Mouse (Mus musculus) myocyte (in vitro differentiated cells): ENCODE measurements around the gene Ak1. TPM values are rescaled to one million over a fixed set of nuclear protein-coding genes. Genes with fewer than 3 reads are reported as not detected.

ENCODE experiments used
- H3K27me3 ChIP-seq: one replicate; pipeline ENCODE4 v1.6.1; 2011; ENCODE audit not compliant: control insufficient read depth, insufficient read depth, insufficient read length
- H3K36me3 ChIP-seq: one replicate; pipeline ENCODE4 v1.6.1; 2011; ENCODE audit not compliant: control insufficient read depth, insufficient read depth
- H3K4me2 ChIP-seq: one replicate; pipeline ENCODE4 v1.6.1; 2011; ENCODE audit warnings: low read depth, control low read depth
- H3K4me3 ChIP-seq: one replicate; pipeline ENCODE4 v1.5.1; 2011; ENCODE audit warnings: mild to moderate bottlenecking, control low read depth, moderate library complexity
- H3K79me2 ChIP-seq: one replicate; pipeline ENCODE4 v1.6.1; 2011; ENCODE audit not compliant: control insufficient read depth, insufficient read depth
- H3ac ChIP-seq: one replicate; pipeline ENCODE4 v1.6.1; 2011; ENCODE audit not compliant: control insufficient read depth, insufficient read length
- CEBPB ChIP-seq: IDR thresholded peaks from 2 replicates; pipeline ENCODE4 v1.6.1; 2011; ENCODE audit warnings: mild to moderate bottlenecking, moderate library complexity; ENCODE audit not compliant: poor library complexity, insufficient read depth, severe bottlenecking
- E2F4 ChIP-seq: IDR thresholded peaks from one replicate; pipeline ENCODE4 v1.6.1; 2011; ENCODE audit warnings: mild to moderate bottlenecking, control low read depth, moderate library complexity; ENCODE audit not compliant: insufficient read depth
- MAX ChIP-seq: IDR thresholded peaks from one replicate; pipeline ENCODE4 v1.6.1; 2011; ENCODE audit warnings: low read depth, mild to moderate bottlenecking, control low read depth
- MYOD1 ChIP-seq, 3 experiments: IDR thresholded peaks; one replicate each; pipeline ENCODE4 v1.6.1; 2011; ENCODE audit warnings: control low read depth in 2 of 3, low read depth in 2 of 3, mild to moderate bottlenecking in 2 of 3, moderate library complexity in 1 of 3; ENCODE audit not compliant: insufficient read length in 2 of 3, control insufficient read depth in 1 of 3
- MYOG ChIP-seq, 3 experiments: IDR thresholded peaks; one replicate each; pipeline ENCODE4 v1.6.1; 2011; ENCODE audit warnings: control low read depth in 2 of 3, low read depth in 2 of 3, mild to moderate bottlenecking in 2 of 3; ENCODE audit not compliant: insufficient read length in 2 of 3, control insufficient read depth in 1 of 3, insufficient read depth in 1 of 3
- POLR2A ChIP-seq: IDR thresholded peaks from one replicate; pipeline ENCODE4 v1.6.1; 2011; ENCODE audit warnings: low read depth, mild to moderate bottlenecking, control low read depth, moderate library complexity; ENCODE audit not compliant: insufficient read length
- POLR2AphosphoS2 ChIP-seq: IDR thresholded peaks from one replicate; pipeline ENCODE4 v1.6.1; 2011; ENCODE audit warnings: low read depth, control low read depth; ENCODE audit not compliant: insufficient read length
- REST ChIP-seq: IDR thresholded peaks from one replicate; pipeline ENCODE4 v1.6.1; 2011; ENCODE audit warnings: mild to moderate bottlenecking, control low read depth, moderate library complexity; ENCODE audit not compliant: insufficient read depth, insufficient read length
- SRF ChIP-seq: IDR thresholded peaks from one replicate; pipeline ENCODE4 v1.6.1; 2011; ENCODE audit warnings: low read depth; ENCODE audit not compliant: control insufficient read depth, insufficient read length
- TCF12 ChIP-seq: IDR thresholded peaks from one replicate; pipeline ENCODE4 v1.6.1; 2011; ENCODE audit warnings: mild to moderate bottlenecking, control low read depth; ENCODE audit not compliant: poor library complexity, insufficient read depth, severe bottlenecking
- TCF3 ChIP-seq: IDR thresholded peaks from one replicate; pipeline ENCODE4 v1.6.1; 2011; ENCODE audit warnings: low read depth, control low read depth; ENCODE audit not compliant: insufficient read length
- USF1 ChIP-seq: IDR thresholded peaks from one replicate; pipeline ENCODE4 v1.6.1; 2011; ENCODE audit warnings: low read depth, mild to moderate bottlenecking, control low read depth, moderate library complexity
- polyA plus RNA-seq: library from polyadenylated mRNA; unstranded; fragments of >200 nt; fragmentation: generic; extraction: Trizol; gene quantifications from one replicate; pipeline ENCODE4 v1.2.1, GENCODE M21; 2012; ENCODE audit warnings: missing spikeins

Gene Ak1
- polyA plus RNA-seq, 1 experiment = 265 TPM

DNA sequence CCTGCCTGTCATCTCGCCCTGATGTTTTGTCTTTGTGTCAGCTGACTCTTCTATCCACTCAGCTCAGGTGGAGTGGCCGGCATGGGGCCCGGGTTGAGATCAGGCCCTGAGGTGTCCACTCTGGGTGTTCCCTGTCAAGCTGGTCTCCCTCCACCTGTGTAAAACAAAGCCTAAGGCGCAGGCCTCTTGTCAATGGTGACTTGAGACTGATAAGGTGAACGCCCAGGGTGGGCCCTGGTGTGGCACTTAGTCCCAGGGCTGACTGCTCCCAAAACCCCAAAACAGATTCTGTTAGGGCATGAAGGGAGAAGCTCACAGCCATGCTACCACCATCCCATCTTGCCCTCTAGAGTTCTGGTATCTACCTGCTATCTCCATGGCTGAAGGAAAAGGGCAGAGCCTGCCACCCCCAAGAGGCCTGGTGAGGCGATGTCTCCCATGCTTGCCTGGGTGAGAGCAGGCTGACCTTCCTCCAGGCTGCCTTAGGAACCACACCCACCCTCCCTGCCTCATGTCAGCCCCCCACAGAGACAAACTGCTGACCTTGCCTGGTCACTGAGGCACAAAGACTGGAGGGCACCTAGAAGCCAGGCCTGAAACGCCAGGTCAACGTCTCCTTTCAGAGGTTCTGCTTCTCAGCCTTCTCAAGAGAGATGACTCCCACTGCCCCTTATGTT lies 23.4 kb downstream of the Ak1 start:
- Histone ChIP-seq H3K79me2 (no peaks in the 10 kb centered on the region), H3K4me2 (no peak overlapping the region), H3K4me3 (no peak overlapping the region), H3K36me3 (no peaks in the 10 kb centered on the region), H3K27me3 (no peaks in the 10 kb centered on the region), H3ac (no peak overlapping the region)
- no peak for TF ChIP-seq POLR2A
- no peak for TF ChIP-seq USF1
- TF ChIP-seq E2F4 = no peak
- TF ChIP-seq SRF = no peak
- no peak for TF ChIP-seq MYOD1 (IDR thresholded peaks at IDR 0.05; ENCODE audit: control insufficient read depth in 1 of 3, insufficient read length in 2 of 3, low read depth in 2 of 3)
- no peak for TF ChIP-seq TCF12
- TF ChIP-seq MAX = no peak
- no peak for TF ChIP-seq CEBPB
- TF ChIP-seq MYOG (IDR thresholded peaks at IDR 0.05; ENCODE audit: control insufficient read depth in 1 of 3, insufficient read depth in 1 of 3, insufficient read length in 2 of 3, low read depth in 2 of 3) = no peak
- no peak for TF ChIP-seq POLR2AphosphoS2
- TF ChIP-seq TCF3 = no peak
- TF ChIP-seq REST = no peak

DNA sequence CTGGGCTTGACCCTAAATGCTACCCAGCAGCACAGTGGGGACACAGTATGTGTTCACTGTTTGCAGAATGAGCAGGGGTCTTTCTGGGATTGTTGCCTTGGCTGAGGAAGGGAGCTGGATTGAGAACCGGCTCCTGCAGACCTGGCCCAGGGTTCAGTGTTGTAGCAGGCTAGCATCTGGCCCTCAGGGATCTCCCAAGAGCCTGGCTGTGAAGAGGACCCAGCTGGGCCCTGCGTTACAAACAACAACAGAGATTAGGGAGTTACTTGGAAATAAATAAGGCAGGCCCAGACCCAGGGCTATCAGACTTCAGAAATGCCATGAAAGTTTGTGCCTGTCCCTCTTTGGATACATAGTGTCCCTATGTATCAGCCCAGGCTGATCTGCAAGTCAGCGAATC lies 24.1 kb downstream of the Ak1 start:
- Histone ChIP-seq H3ac (no peak overlapping the region), H3K4me2 (no peak overlapping the region), H3K27me3 (no peaks in the 10 kb centered on the region), H3K36me3 (no peaks in the 10 kb centered on the region), H3K79me2 (no peaks in the 10 kb centered on the region), H3K4me3 (no peak overlapping the region)
- TF ChIP-seq SRF (no peak), E2F4 (no peak), TCF12 (no peak), REST (no peak), POLR2A (no peak), POLR2AphosphoS2 (no peak), USF1 (no peak), TCF3 (no peak), MAX (no peak)

DNA sequence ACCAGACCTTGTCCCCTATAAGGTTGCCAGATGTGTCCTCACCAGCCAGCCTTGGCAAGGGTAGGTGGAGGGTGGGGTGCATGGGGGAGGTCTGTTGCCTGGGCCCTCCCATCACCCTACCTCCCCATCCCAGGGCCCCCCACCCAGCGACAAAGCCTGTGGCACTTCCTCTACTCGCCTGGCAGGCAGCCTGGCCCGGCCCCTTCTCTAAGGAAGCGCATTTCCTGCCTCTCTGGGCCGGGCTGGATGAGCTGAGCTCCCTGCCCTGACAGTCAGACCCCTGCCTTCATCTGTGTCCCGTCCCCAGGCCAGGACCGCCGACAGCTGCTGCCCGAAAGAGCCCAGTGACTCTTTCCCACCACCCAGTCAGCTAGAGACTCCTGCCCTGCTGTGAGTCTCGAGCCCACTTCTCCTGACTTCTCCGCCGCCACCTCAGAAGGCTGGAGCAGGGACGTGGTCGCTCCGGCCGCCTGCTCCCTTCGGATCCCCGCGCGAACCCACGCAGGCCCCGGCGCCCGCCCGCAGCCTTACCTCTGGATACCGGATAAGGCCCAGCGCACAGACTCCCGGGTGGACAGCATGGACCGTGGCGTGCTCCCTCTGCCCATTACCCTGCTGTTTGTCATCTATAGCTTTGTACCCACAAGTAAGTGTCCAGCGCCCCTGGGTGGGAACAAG lies 25.0 kb downstream of the Ak1 start, which contains the start of gene Eng:
TSS of gene Eng (plus strand) at position 217 of the 678 bp plus-strand sequence.
- Histone ChIP-seq H3ac (no peak within 1 kb of the TSS), H3K27me3 (no peaks in the 10 kb centered on the region), H3K79me2 (no peaks in the 10 kb centered on the region), H3K4me2 (no peak within 1 kb of the TSS), H3K36me3 (no peaks in the 10 kb centered on the region), H3K4me3 (no peak within 1 kb of the TSS)
- no peak for TF ChIP-seq TCF12
- TF ChIP-seq POLR2A = no peak
- no peak for TF ChIP-seq USF1
- TF ChIP-seq SRF = no peak

DNA sequence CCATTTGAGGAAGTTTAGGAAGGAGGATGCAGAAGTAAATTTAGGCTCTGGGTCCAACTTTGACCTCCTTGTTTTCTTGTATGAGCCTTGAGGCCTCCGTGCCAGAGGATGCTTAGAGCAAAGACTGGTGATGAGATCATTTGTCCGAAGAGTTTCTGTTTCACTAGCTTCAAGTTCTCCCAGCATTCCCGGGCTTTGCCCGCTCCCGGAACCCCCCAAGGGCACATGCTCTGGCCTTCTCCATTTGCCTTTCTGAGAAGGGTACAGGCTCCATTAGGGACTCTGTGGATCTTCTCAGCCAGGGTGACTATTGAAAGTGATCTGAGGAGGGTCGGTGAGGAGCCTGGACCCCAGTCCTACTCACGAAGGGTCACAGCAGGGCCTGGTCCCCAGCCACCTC lies 25.8 kb downstream of the Ak1 start:
- no peak overlapping the region for H3K4me2 ChIP-seq
- H3K36me3 ChIP-seq = no peaks in the 10 kb centered on the region
- no peak for TF ChIP-seq REST
- TF ChIP-seq TCF3 = no peak
- TF ChIP-seq TCF12 = no peak
- TF ChIP-seq POLR2A = no peak
- TF ChIP-seq E2F4 = no peak
- TF ChIP-seq CEBPB = no peak
- no peak for TF ChIP-seq SRF
- TF ChIP-seq USF1 = no peak
- TF ChIP-seq POLR2AphosphoS2 = no peak
- H3K4me3 ChIP-seq = no peak overlapping the region
- no peaks in the 10 kb centered on the region for H3K79me2 ChIP-seq
- H3ac ChIP-seq = no peak overlapping the region
- no peaks in the 10 kb centered on the region for H3K27me3 ChIP-seq

DNA sequence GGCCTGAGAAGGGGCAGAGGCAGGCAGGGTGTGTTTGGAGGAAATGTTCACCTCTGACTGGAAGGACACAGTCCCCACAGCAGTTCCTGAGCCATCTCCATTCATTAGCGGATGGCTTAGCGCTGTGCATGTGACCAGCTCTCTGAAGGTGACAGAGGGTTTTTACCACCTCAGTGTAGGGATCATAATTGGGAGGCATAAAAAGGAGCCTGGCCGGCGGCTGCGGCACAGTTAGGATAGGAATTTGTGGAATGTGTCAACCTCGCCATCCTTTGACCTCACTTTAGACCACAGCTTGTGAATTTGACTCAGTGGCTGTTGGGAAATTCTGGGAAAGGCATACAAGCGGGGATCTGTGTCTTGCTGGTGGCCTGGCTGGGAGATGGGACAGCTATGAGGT lies 32.2 kb downstream of the Ak1 start:
- Histone ChIP-seq H3K27me3 (no peaks in the 10 kb centered on the region), H3K4me2 (peak overlapping the region; percentile 4), H3K36me3 (no peaks in the 10 kb centered on the region), H3ac (no peak overlapping the region), H3K4me3 (no peak overlapping the region), H3K79me2 (no peaks in the 10 kb centered on the region)
- TF ChIP-seq E2F4 = no peak
- no peak for TF ChIP-seq SRF
- no peak for TF ChIP-seq MAX
- TF ChIP-seq MYOD1 (IDR thresholded peaks at IDR 0.05; ENCODE audit: control insufficient read depth in 1 of 3, insufficient read length in 2 of 3, low read depth in 2 of 3) = no peak
- TF ChIP-seq POLR2AphosphoS2 = no peak
- TF ChIP-seq POLR2A = no peak
- no peak for TF ChIP-seq CEBPB
- no peak for TF ChIP-seq MYOG (IDR thresholded peaks at IDR 0.05; ENCODE audit: control insufficient read depth in 1 of 3, insufficient read depth in 1 of 3, insufficient read length in 2 of 3, low read depth in 2 of 3)
- TF ChIP-seq TCF12 = no peak
- TF ChIP-seq USF1 = no peak
- no peak for TF ChIP-seq TCF3
- TF ChIP-seq REST = no peak
